Mouse (Mus musculus) hindbrain, embryonic 13.5 days (tissue): ENCODE results near the gene Lipt1. TPM values are rescaled to one million over a fixed set of nuclear protein-coding genes. Genes with fewer than 3 reads are reported as not detected.

Experiments
- ATAC-seq: fragments of 200-750 bp; cut with Nextera tagmentation; 2 replicates; pipeline ENCODE4 v1.8.0; 2017; ENCODE audit warnings: moderate TSS enrichment; ENCODE audit not compliant: low FRiP score
- H3K27ac ChIP-seq: fragments of 300-500 bp; sonication (generic); 2 replicates; pipeline ENCODE4 v1.5.1; 2015; ENCODE audit warnings: inconsistent platforms, mild to moderate bottlenecking, moderate library complexity
- H3K27me3 ChIP-seq: fragments of 300-500 bp; sonication (generic); 2 replicates; pipeline ENCODE4 v1.6.1; 2015; ENCODE audit warnings: mild to moderate bottlenecking, inconsistent platforms
- H3K36me3 ChIP-seq: fragments of 300-500 bp; sonication (generic); 2 replicates; pipeline ENCODE4 v1.6.1; 2015; ENCODE audit warnings: mild to moderate bottlenecking, inconsistent platforms
- H3K4me1 ChIP-seq: fragments of 300-500 bp; sonication (generic); replicated peaks from 2 replicates; pipeline ENCODE4 v1.6.1; 2015; ENCODE audit warnings: inconsistent platforms
- H3K4me2 ChIP-seq: fragments of 300-500 bp; sonication (generic); 2 replicates; pipeline ENCODE4 v1.6.1; 2015; ENCODE audit warnings: inconsistent platforms, mild to moderate bottlenecking, moderate library complexity
- H3K4me3 ChIP-seq: fragments of 300-500 bp; sonication (generic); 2 replicates; pipeline ENCODE4 v1.5.1; 2015; ENCODE audit warnings: mild to moderate bottlenecking, inconsistent platforms
- H3K9ac ChIP-seq: fragments of 300-500 bp; sonication (generic); 2 replicates; pipeline ENCODE4 v1.6.1; 2015; ENCODE audit warnings: mild to moderate bottlenecking, inconsistent platforms
- H3K9me3 ChIP-seq: fragments of 300-500 bp; sonication (generic); 2 replicates; pipeline ENCODE4 v1.6.1; 2016; ENCODE audit warnings: inconsistent platforms
- WGBS: fragments of 180-500 bp; shearing (Covaris S2); methylation state at CpG from one replicate; pipeline ENCODE4 v1.1.7; 2015; 5-methylcytosine and 5-hydroxymethylcytosine counted together
- polyA plus RNA-seq: library from polyadenylated mRNA; unstranded; fragments of >200 nt; fragmentation: Nextera tagmentation; extraction: Ambion mirVana; gene quantifications from 2 replicates; pipeline ENCODE4 v1.2.1, GENCODE M21; 2015

Gene Lipt1
- polyA plus RNA-seq, result 6.5 and 7.6 TPM in 2 replicates

GRCm38 (mm10) chr1:37871704-37872103 is at the start of gene Lipt1:
Gene Lipt1 (plus strand): TSS chr1:37871738.
- 9% methylated on average over 7 of the region's 7 CpGs for WGBS
- ATAC-seq, result peak; percentile 73
- peaks cover 12% of the 10 kb centered on the region for H3K4me1 ChIP-seq
- peak within 1 kb of the TSS; percentile 63 for H3K9ac ChIP-seq
- peak within 1 kb of the TSS; percentile 51 for H3K4me3 ChIP-seq
- H3K27ac ChIP-seq, result peak within 1 kb of the TSS; percentile 69
- peaks cover 24% of the 10 kb centered on the region for H3K27me3 ChIP-seq
- 0 out of 2 replicates have a peak, but pooled peaks cover 8% of the 10 kb centered on the region for H3K9me3 ChIP-seq
- H3K36me3 ChIP-seq, result peaks cover 18% of the 10 kb centered on the region
- peak within 1 kb of the TSS; percentile 73 for H3K4me2 ChIP-seq

- WGBS, result 74% methylated on average over 2 of the region's 2 CpGs
- no peak overlapping the region for H3K4me2 ChIP-seq
- H3K4me1 ChIP-seq, result no peaks in the 10 kb centered on the region
- H3K9ac ChIP-seq, result no peak overlapping the region
- no peak overlapping the region for H3K4me3 ChIP-seq
- peaks cover 29% of the 10 kb centered on the region for H3K36me3 ChIP-seq
- H3K27ac ChIP-seq, result no peak overlapping the region
- no peak for ATAC-seq
- H3K27me3 ChIP-seq, result no peaks in the 10 kb centered on the region
- H3K9me3 ChIP-seq, result no peaks in the 10 kb centered on the region; the same call in 1 of the 2 replicates
Observed at GRCm38 (mm10) chr1:37831681-37832080, 39.9 kb upstream of the Lipt1 start.

- Histone ChIP-seq H3K27me3 (no peaks in the 10 kb centered on the region), H3K36me3 (peaks cover 8% of the 10 kb centered on the region; the same call in 1 of the 2 replicates), H3K4me1 (peaks cover 5% of the 10 kb centered on the region; the same call in 1 of the 2 replicates), H3K9ac (no peak overlapping the region), H3K4me2 (no peak overlapping the region), H3K4me3 (no peak overlapping the region), H3K27ac (no peak overlapping the region), H3K9me3 (no peaks in the 10 kb centered on the region)
- ATAC-seq, result no peak
- WGBS, result 85% methylated on average over 8 of the region's 8 CpGs
Observed at GRCm38 (mm10) chr1:37846878-37847277, 24.7 kb upstream of the Lipt1 start.

- Histone ChIP-seq H3K4me3 (no peak overlapping the region), H3K9me3 (no peaks in the 10 kb centered on the region), H3K4me2 (no peak overlapping the region), H3K27me3 (no peaks in the 10 kb centered on the region), H3K27ac (no peak overlapping the region), H3K4me1 (peaks cover 5% of the 10 kb centered on the region; the same call in 1 of the 2 replicates), H3K36me3 (peaks cover 28% of the 10 kb centered on the region), H3K9ac (no peak overlapping the region)
- 34% methylated on average over 2 of the region's 2 CpGs for WGBS
- ATAC-seq, result no peak
Observed at GRCm38 (mm10) chr1:37850696-37851095, 20.8 kb upstream of the Lipt1 start.

- no peaks in the 10 kb centered on the region for H3K36me3 ChIP-seq
- H3K27ac ChIP-seq, result peak overlapping the region; percentile 95
- peak; percentile 99 for ATAC-seq
- H3K4me3 ChIP-seq, result peak overlapping the region; percentile 69
- peaks cover 6% of the 10 kb centered on the region for H3K4me1 ChIP-seq
- peak overlapping the region; percentile 74 for H3K4me2 ChIP-seq
- no peaks in the 10 kb centered on the region for H3K9me3 ChIP-seq
- H3K9ac ChIP-seq, result peak overlapping the region; percentile 86
- peaks cover 14% of the 10 kb centered on the region for H3K27me3 ChIP-seq
- under 1% methylated on average over 90 of the region's 90 CpGs for WGBS
Observed at GRCm38 (mm10) chr1:37864511-37865400, 6.8 kb upstream of the Lipt1 start.

GRCm38 (mm10) chr1:37865401-37866215 is 5.9 kb upstream of the Lipt1 start:
- H3K4me3 ChIP-seq, result peak overlapping the region; percentile 69
- ATAC-seq, result no peak
- H3K9ac ChIP-seq, result peak overlapping the region; percentile 78
- H3K27ac ChIP-seq, result peak overlapping the region; percentile 95
- H3K4me1 ChIP-seq, result peaks cover 6% of the 10 kb centered on the region
- 11% methylated on average over 23 of the region's 23 CpGs for WGBS
- peak overlapping the region; percentile 74 for H3K4me2 ChIP-seq
- no peaks in the 10 kb centered on the region for H3K9me3 ChIP-seq
- H3K27me3 ChIP-seq, result peaks cover 21% of the 10 kb centered on the region
- no peaks in the 10 kb centered on the region for H3K36me3 ChIP-seq

- peak within 1 kb of the TSS; percentile 95 for H3K27ac ChIP-seq
- peak within 1 kb of the TSS; percentile 69 for H3K4me3 ChIP-seq
- H3K9ac ChIP-seq, result peak within 1 kb of the TSS; percentile 78
- peaks cover 24% of the 10 kb centered on the region for H3K27me3 ChIP-seq
- H3K36me3 ChIP-seq, result no peaks in the 10 kb centered on the region
- ATAC-seq, result no peak
- 82% methylated on average over 6 of the region's 6 CpGs for WGBS
- H3K9me3 ChIP-seq, result no peaks in the 10 kb centered on the region
- peaks cover 6% of the 10 kb centered on the region for H3K4me1 ChIP-seq
- peak within 1 kb of the TSS; percentile 74 for H3K4me2 ChIP-seq
Observed at GRCm38 (mm10) chr1:37866286-37866685, 5.3 kb upstream of the Lipt1 start, which contains the start of gene Tsga10. Gene Tsga10 (minus strand): TSS chr1:37866429.

- Histone ChIP-seq H3K27ac (no peak overlapping the region), H3K4me3 (no peak overlapping the region), H3K27me3 (peaks cover 24% of the 10 kb centered on the region), H3K9me3 (no peaks in the 10 kb centered on the region), H3K4me2 (no peak overlapping the region), H3K9ac (no peak overlapping the region), H3K4me1 (peaks cover 10% of the 10 kb centered on the region), H3K36me3 (no peaks in the 10 kb centered on the region)
- WGBS, result 73% methylated on average over 1 of the region's 1 CpGs
- ATAC-seq, result no peak
Observed at GRCm38 (mm10) chr1:37867056-37867455, 4.5 kb upstream of the Lipt1 start.

- no peak overlapping the region for H3K4me3 ChIP-seq
- no peaks in the 10 kb centered on the region for H3K9me3 ChIP-seq
- peaks cover 14% of the 10 kb centered on the region for H3K4me1 ChIP-seq
- peaks cover 24% of the 10 kb centered on the region for H3K27me3 ChIP-seq
- H3K27ac ChIP-seq, result no peak overlapping the region
- no peaks in the 10 kb centered on the region for H3K36me3 ChIP-seq
- no peak overlapping the region for H3K4me2 ChIP-seq
- H3K9ac ChIP-seq, result no peak overlapping the region
- ATAC-seq, result no peak
- WGBS, result 74% methylated on average over 10 of the region's 10 CpGs
Observed at GRCm38 (mm10) chr1:37867684-37868322, 3.7 kb upstream of the Lipt1 start.

- no peak overlapping the region for H3K4me2 ChIP-seq
- H3K27me3 ChIP-seq, result peaks cover 24% of the 10 kb centered on the region
- H3K9ac ChIP-seq, result no peak overlapping the region
- H3K4me1 ChIP-seq, result peaks cover 18% of the 10 kb centered on the region
- H3K4me3 ChIP-seq, result no peak overlapping the region
- 69% methylated on average over 10 of the region's 10 CpGs for WGBS
- H3K27ac ChIP-seq, result no peak overlapping the region
- no peak for ATAC-seq
- H3K36me3 ChIP-seq, result no peaks in the 10 kb centered on the region
- no peaks in the 10 kb centered on the region for H3K9me3 ChIP-seq
Observed at GRCm38 (mm10) chr1:37868640-37869039, 2.9 kb upstream of the Lipt1 start.

GRCm38 (mm10) chr1:37869362-37869761 is 2.2 kb upstream of the Lipt1 start:
- H3K9me3 ChIP-seq, result no peaks in the 10 kb centered on the region
- no peak overlapping the region for H3K4me3 ChIP-seq
- H3K36me3 ChIP-seq, result no peaks in the 10 kb centered on the region
- H3K27ac ChIP-seq, result no peak overlapping the region
- no peak overlapping the region for H3K9ac ChIP-seq
- 47% methylated on average over 2 of the region's 2 CpGs for WGBS
- ATAC-seq, result no peak
- peaks cover 18% of the 10 kb centered on the region for H3K4me1 ChIP-seq
- H3K27me3 ChIP-seq, result peaks cover 24% of the 10 kb centered on the region
- H3K4me2 ChIP-seq, result no peak overlapping the region
